Mouse (Mus musculus): ENCODE results near the gene Msh4. TPM values are rescaled to one million over a fixed set of nuclear protein-coding genes. Genes with fewer than 3 reads are reported as not detected.

The Msh4 gene
- polyA plus RNA-seq, 1 experiment from 2014 or later: 0.06 TPM

- Histone ChIP-seq H3K9ac (no peak overlapping the region), H3K4me1 (peaks cover 42% of the 10 kb centered on the region), H3K9me3 (no peaks in the 10 kb centered on the region), H3K27me3 (no peaks in the 10 kb centered on the region), H3K27ac (no peak overlapping the region), H3K4me2 (no peak overlapping the region), H3K4me3 (no peak overlapping the region), H3K36me3 (peaks cover 71% of the 10 kb centered on the region)
- ATAC-seq (ENCODE audit: borderline replicate concordance, extremely low read depth, low FRiP score, low TSS enrichment): no peak
- 71% methylated on average over 5 of the region's 5 CpGs for WGBS
Observed at GRCm38 (mm10) chr3:153908919-153909318, 3.0 kb upstream of the Msh4 start.

GRCm38 (mm10) chr3:153905251-153906135 is 445 bp downstream of the Msh4 start:
- Histone ChIP-seq H3K4me1 (peaks cover 23% of the 10 kb centered on the region), H3K27me3 (no peaks in the 10 kb centered on the region), H3K36me3 (peaks cover 73% of the 10 kb centered on the region), H3K4me2 (no peak overlapping the region), H3K4me3 (no peak overlapping the region), H3K9me3 (no peaks in the 10 kb centered on the region), H3K27ac (no peak overlapping the region), H3K9ac (no peak overlapping the region)
- WGBS: 80% methylated on average over 49 of the region's 49 CpGs
- ATAC-seq (ENCODE audit: borderline replicate concordance, extremely low read depth, low FRiP score, low TSS enrichment): peak; percentile 43; the same call in 1 of the 2 replicates

- Histone ChIP-seq H3K4me3 (no peak overlapping the region), H3K27me3 (no peaks in the 10 kb centered on the region), H3K27ac (no peak overlapping the region), H3K4me1 (peaks cover 15% of the 10 kb centered on the region; the same call in 1 of the 2 replicates), H3K9me3 (no peaks in the 10 kb centered on the region), H3K36me3 (peaks cover 64% of the 10 kb centered on the region), H3K4me2 (no peak overlapping the region), H3K9ac (no peak overlapping the region)
- 58% methylated on average over 6 of the region's 6 CpGs for WGBS
- peak; percentile 64; the same call in 1 of the 2 replicates for ATAC-seq (ENCODE audit: borderline replicate concordance, extremely low read depth, low FRiP score, low TSS enrichment)
Observed at GRCm38 (mm10) chr3:153904586-153904985, 1.4 kb downstream of the Msh4 start.

GRCm38 (mm10) chr3:153902595-153902994 is 3.3 kb downstream of the Msh4 start:
- no peak overlapping the region for H3K4me2 ChIP-seq
- H3K4me1 ChIP-seq: 0 out of 2 replicates have a peak, but pooled peaks cover 3% of the 10 kb centered on the region
- H3K36me3 ChIP-seq: peaks cover 44% of the 10 kb centered on the region
- no peaks in the 10 kb centered on the region for H3K9me3 ChIP-seq
- no peak overlapping the region for H3K27ac ChIP-seq
- H3K27me3 ChIP-seq: no peaks in the 10 kb centered on the region
- WGBS: 47% methylated on average over 3 of the region's 3 CpGs
- no peak overlapping the region for H3K4me3 ChIP-seq
- ATAC-seq (ENCODE audit: borderline replicate concordance, extremely low read depth, low FRiP score, low TSS enrichment): no peak
- H3K9ac ChIP-seq: no peak overlapping the region

GRCm38 (mm10) chr3:153901904-153902303 is 4.0 kb downstream of the Msh4 start:
- Histone ChIP-seq H3K4me3 (no peak overlapping the region), H3K9me3 (no peaks in the 10 kb centered on the region), H3K9ac (no peak overlapping the region), H3K36me3 (peaks cover 37% of the 10 kb centered on the region), H3K27me3 (no peaks in the 10 kb centered on the region), H3K27ac (no peak overlapping the region), H3K4me1 (no peaks in the 10 kb centered on the region), H3K4me2 (no peak overlapping the region)
- ATAC-seq (ENCODE audit: borderline replicate concordance, extremely low read depth, low FRiP score, low TSS enrichment): no peak
- 45% methylated on average over 1 of the region's 1 CpGs for WGBS

GRCm38 (mm10) chr3:153897216-153897615 is 8.7 kb downstream of the Msh4 start:
- Histone ChIP-seq H3K27me3 (no peaks in the 10 kb centered on the region), H3K9me3 (no peaks in the 10 kb centered on the region), H3K9ac (no peak overlapping the region), H3K4me3 (no peak overlapping the region), H3K36me3 (no peaks in the 10 kb centered on the region), H3K4me2 (no peak overlapping the region), H3K27ac (no peak overlapping the region), H3K4me1 (no peaks in the 10 kb centered on the region)
- WGBS: 42% methylated on average over 6 of the region's 6 CpGs
- ATAC-seq (ENCODE audit: borderline replicate concordance, extremely low read depth, low FRiP score, low TSS enrichment): no peak

- WGBS: 83% methylated on average over 3 of the region's 3 CpGs
- no peak overlapping the region for H3K4me3 ChIP-seq
- no peaks in the 10 kb centered on the region for H3K9me3 ChIP-seq
- no peaks in the 10 kb centered on the region for H3K36me3 ChIP-seq
- no peaks in the 10 kb centered on the region for H3K27me3 ChIP-seq
- no peaks in the 10 kb centered on the region for H3K4me1 ChIP-seq
- H3K9ac ChIP-seq: no peak overlapping the region
- no peak overlapping the region for H3K4me2 ChIP-seq
- H3K27ac ChIP-seq: no peak overlapping the region
- ATAC-seq (ENCODE audit: borderline replicate concordance, extremely low read depth, low FRiP score, low TSS enrichment): no peak
Observed at GRCm38 (mm10) chr3:153895454-153895853, 10.5 kb downstream of the Msh4 start.

GRCm38 (mm10) chr3:153889188-153889781 is 16.7 kb downstream of the Msh4 start:
- H3K36me3 ChIP-seq: no peaks in the 10 kb centered on the region
- no peaks in the 10 kb centered on the region for H3K27me3 ChIP-seq
- no peak overlapping the region for H3K9ac ChIP-seq
- H3K4me3 ChIP-seq: no peak overlapping the region
- 70% methylated on average over 8 of the region's 8 CpGs for WGBS
- no peak overlapping the region for H3K27ac ChIP-seq
- H3K4me2 ChIP-seq: no peak overlapping the region
- H3K9me3 ChIP-seq: no peaks in the 10 kb centered on the region
- ATAC-seq (ENCODE audit: borderline replicate concordance, extremely low read depth, low FRiP score, low TSS enrichment): no peak
- H3K4me1 ChIP-seq: no peaks in the 10 kb centered on the region

GRCm38 (mm10) chr3:153888141-153888540 is 17.8 kb downstream of the Msh4 start:
- 60% methylated on average over 6 of the region's 6 CpGs for WGBS
- no peak for ATAC-seq (ENCODE audit: borderline replicate concordance, extremely low read depth, low FRiP score, low TSS enrichment)
- H3K27ac ChIP-seq: no peak overlapping the region
- H3K9ac ChIP-seq: no peak overlapping the region
- H3K4me1 ChIP-seq: no peaks in the 10 kb centered on the region
- H3K27me3 ChIP-seq: no peaks in the 10 kb centered on the region
- H3K9me3 ChIP-seq: no peaks in the 10 kb centered on the region
- H3K36me3 ChIP-seq: no peaks in the 10 kb centered on the region
- no peak overlapping the region for H3K4me3 ChIP-seq
- no peak overlapping the region for H3K4me2 ChIP-seq

- Histone ChIP-seq H3K36me3 (no peaks in the 10 kb centered on the region), H3K27ac (no peak overlapping the region), H3K4me3 (no peak overlapping the region), H3K9me3 (no peaks in the 10 kb centered on the region), H3K9ac (no peak overlapping the region), H3K4me2 (no peak overlapping the region), H3K4me1 (no peaks in the 10 kb centered on the region), H3K27me3 (no peaks in the 10 kb centered on the region)
- no peak for ATAC-seq (ENCODE audit: borderline replicate concordance, extremely low read depth, low FRiP score, low TSS enrichment)
Observed at GRCm38 (mm10) chr3:153886296-153886695, 19.6 kb downstream of the Msh4 start.

- Histone ChIP-seq H3K27me3 (no peaks in the 10 kb centered on the region), H3K4me1 (no peaks in the 10 kb centered on the region), H3K4me3 (no peak overlapping the region), H3K9ac (no peak overlapping the region), H3K36me3 (no peaks in the 10 kb centered on the region), H3K4me2 (no peak overlapping the region), H3K27ac (no peak overlapping the region), H3K9me3 (no peaks in the 10 kb centered on the region)
- WGBS: 79% methylated on average over 5 of the region's 5 CpGs
- no peak for ATAC-seq (ENCODE audit: borderline replicate concordance, extremely low read depth, low FRiP score, low TSS enrichment)
Observed at GRCm38 (mm10) chr3:153871396-153871795, 34.5 kb downstream of the Msh4 start.

Measured in lung, embryonic 15.5 days (tissue).